Mouse (Mus musculus) spleen, adult 18-20 months (tissue): ENCODE data around the gene Xirp2.

ENCODE experiments used
- DNase-seq, 2 experiments: peaks; one replicate each; pipeline ENCODE4 v3.0.0; 2022; ENCODE audit warnings: mixed read lengths in 2 of 2

Gene Xirp2

DNA sequence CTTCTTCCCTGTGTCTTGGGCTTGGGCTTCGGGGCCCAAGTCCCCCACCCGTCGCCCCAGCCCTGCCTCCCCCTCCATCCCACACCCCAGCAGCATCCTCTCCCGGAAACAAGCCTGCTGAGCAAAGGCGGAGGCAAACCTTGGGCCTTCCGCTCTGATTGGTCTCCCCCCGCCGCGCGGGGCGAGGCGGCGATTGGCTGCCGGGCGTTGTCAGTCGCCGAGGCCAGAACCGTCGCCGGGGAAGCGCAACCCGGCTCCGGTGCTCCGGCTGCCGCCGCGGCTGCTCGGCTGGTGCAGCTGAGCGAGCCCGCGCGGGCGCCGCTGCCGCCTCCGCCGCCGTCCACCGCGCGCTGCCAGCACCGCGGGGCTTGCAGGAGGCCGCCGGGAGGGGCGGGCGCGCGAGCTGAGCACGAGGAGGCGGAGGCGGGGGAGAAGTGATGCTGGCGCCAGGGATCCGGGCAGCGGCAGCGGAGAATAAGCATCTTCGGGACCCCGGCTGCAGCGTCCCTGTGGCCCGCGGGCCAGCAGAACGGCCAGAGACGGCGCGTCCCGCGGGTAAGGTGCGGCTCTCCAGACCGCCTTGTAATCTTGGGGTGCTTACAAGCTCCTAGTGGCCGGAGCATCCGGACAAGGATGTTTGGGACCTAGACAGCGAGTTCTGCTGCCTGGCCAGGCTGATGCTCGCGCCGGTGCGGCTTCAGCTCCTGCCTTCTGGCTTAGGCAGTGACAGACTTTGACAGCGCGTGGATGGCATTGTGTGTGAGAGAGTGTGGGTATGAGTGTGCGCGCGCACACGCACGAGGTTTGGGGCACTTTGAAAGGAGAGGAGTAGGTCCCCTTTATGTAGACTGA, 119.9 kb downstream of the Xirp2 start, which contains the start of gene B3galt1:
Gene B3galt1, plus strand, starts transcription at position 392 of the 852 bp plus-strand sequence.
- DNase-seq = peak; percentile 12 to 16

GRCm38 (mm10) chr2:67566566-67566965, 120.8 kb downstream of the Xirp2 start:
- no peak for DNase-seq

- DNase-seq = no peak
Observed at GRCm38 (mm10) chr2:67567141-67567680, 121.4 kb downstream of the Xirp2 start.
